Mouse (Mus musculus) heart, postnatal 0 days (tissue): ENCODE data around the gene Gm20662. TPM values are rescaled to one million over a fixed set of nuclear protein-coding genes. Genes with fewer than 3 reads are reported as not detected.
A peak's percentile ranks its signal among the peaks of the same experiment; 100 is the strongest.

Experiments used
- ATAC-seq: fragments of 200-750 bp; cut with Nextera tagmentation; 2 replicates; pipeline ENCODE4 v1.8.0; 2017; ENCODE audit warnings: low read depth, moderate number of reproducible peaks, moderate library complexity; ENCODE audit not compliant: insufficient read depth
- DNase-seq: peaks from one replicate; pipeline ENCODE4 v3.0.0-alpha.2; 2016; ENCODE audit warnings: low spot score
- H3K27ac ChIP-seq: fragments of 300-500 bp; sonication (generic); 2 replicates; pipeline ENCODE4 v1.5.1; 2014; ENCODE audit warnings: low read depth, mild to moderate bottlenecking
- H3K27me3 ChIP-seq: fragments of 300-500 bp; sonication (generic); 2 replicates; pipeline ENCODE4 v1.6.1; 2014; ENCODE audit warnings: low read length, mixed read lengths; ENCODE audit not compliant: control insufficient read depth, insufficient read depth
- H3K36me3 ChIP-seq: fragments of 300-500 bp; sonication (generic); replicated peaks from 2 replicates; pipeline ENCODE4 v1.6.1; 2014; ENCODE audit warnings: low read length, mixed read lengths; ENCODE audit not compliant: control insufficient read depth, insufficient read depth
- H3K4me1 ChIP-seq: fragments of 300-500 bp; sonication (generic); 2 replicates; pipeline ENCODE4 v1.6.1; 2014; ENCODE audit warnings: antibody characterized with exemption; ENCODE audit not compliant: control insufficient read depth, insufficient read depth
- H3K4me2 ChIP-seq: fragments of 300-500 bp; sonication (generic); 2 replicates; pipeline ENCODE4 v1.6.1; 2014; ENCODE audit warnings: low read depth, mild to moderate bottlenecking, low read length, moderate library complexity
- H3K4me3 ChIP-seq: fragments of 300-500 bp; sonication (generic); 2 replicates; pipeline ENCODE4 v1.5.1; 2014; ENCODE audit warnings: low read depth, low read length
- H3K9ac ChIP-seq: fragments of 300-500 bp; sonication (generic); replicated peaks from 2 replicates; pipeline ENCODE4 v1.6.1; 2014; ENCODE audit warnings: low read depth, low read length, mixed read lengths
- H3K9me3 ChIP-seq: fragments of 300-500 bp; sonication (generic); replicated peaks from 2 replicates; pipeline ENCODE4 v1.6.1; 2016; ENCODE audit warnings: low read length; ENCODE audit not compliant: control insufficient read depth
- CTCF ChIP-seq: IDR thresholded peaks from 2 replicates; pipeline ENCODE4 v1.5.1; 2016; ENCODE audit warnings: antibody characterized with exemption, control low read depth, low read depth
- EP300 ChIP-seq: IDR thresholded peaks from 2 replicates; pipeline ENCODE4 v1.6.1; 2016; ENCODE audit warnings: antibody characterized with exemption, low read depth
- WGBS: fragments of 180-500 bp; shearing (Covaris S2); extraction: QIAGEN DNeasy Blood & Tissue Kit; methylation state at CpG from one replicate; pipeline ENCODE4 v1.1.7; 2014; 5-methylcytosine and 5-hydroxymethylcytosine counted together
- polyA plus RNA-seq: library from polyadenylated mRNA; unstranded; fragments of >200 nt; fragmentation: Nextera tagmentation; extraction: Ambion mirVana; gene quantifications from 2 replicates; pipeline ENCODE4 v1.2.1, GENCODE M21; 2015
- total RNA-seq: library from RNA; depleted of rRNA; stranded (reverse); fragments of >200 nt; gene quantifications from 2 replicates; pipeline ENCODE4 v1.2.3, GENCODE M21; 2014; ENCODE audit warnings: low replicate concordance; rRNA removed

Gene Gm20662
- total RNA-seq (1.8 TPM in 1 of 2 replicates, not detected in the other), polyA plus RNA-seq (0.56 and 0.62 TPM in 2 replicates)

DNA sequence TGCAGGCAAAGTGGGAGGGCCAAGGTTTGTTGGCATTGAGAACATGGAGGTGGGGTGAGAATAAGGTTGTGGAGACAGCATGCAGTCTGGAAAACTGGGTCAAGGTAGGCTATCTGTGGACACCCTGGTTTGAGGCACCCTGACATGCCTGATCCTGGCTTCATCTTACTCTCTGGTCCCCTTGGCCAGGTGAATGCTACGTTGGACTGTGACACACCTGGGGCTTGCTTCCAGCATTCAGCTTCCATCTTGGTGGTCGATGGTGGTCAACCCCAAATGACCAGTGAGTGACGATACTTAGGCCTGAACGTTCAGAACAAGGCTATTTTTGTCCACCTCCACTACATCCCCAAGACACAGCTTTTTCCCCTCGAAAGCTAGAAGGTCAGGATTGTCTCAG is at the start of gene Gm20662:
Gm20662 (plus strand) TSS at position 301 of the 400 bp plus-strand sequence.
- Histone ChIP-seq H3K4me3 (no peak within 1 kb of the TSS), H3K9ac (no peak within 1 kb of the TSS), H3K4me1 (no peaks in the 10 kb centered on the region), H3K36me3 (no peaks in the 10 kb centered on the region), H3K9me3 (no peaks in the 10 kb centered on the region), H3K27ac (0 out of 2 replicates have a peak within 1 kb of the TSS, but pooled peaks have one; percentile 30), H3K4me2 (no peak within 1 kb of the TSS), H3K27me3 (no peaks in the 10 kb centered on the region)
- TF ChIP-seq CTCF (no peak), EP300 (no peak)
- DNase-seq (no peak), ATAC-seq (no peak)
- WGBS = 77% methylated on average over 5 of the region's 5 CpGs

GRCm38 (mm10) chr9:107947241-107948194 is 48.6 kb upstream of the Gm20662 start:
- no peak for TF ChIP-seq EP300
- no peak for TF ChIP-seq CTCF
- 0 out of 2 replicates have a peak, but pooled peaks cover 3% of the 10 kb centered on the region for H3K27me3 ChIP-seq
- no peak overlapping the region for H3K27ac ChIP-seq
- no peak overlapping the region for H3K4me2 ChIP-seq
- ATAC-seq (no peak), DNase-seq (no peak)
- no peaks in the 10 kb centered on the region for H3K36me3 ChIP-seq
- no peaks in the 10 kb centered on the region for H3K9me3 ChIP-seq
- no peak overlapping the region for H3K4me3 ChIP-seq
- WGBS = 77% methylated on average over 31 of the region's 31 CpGs
- H3K4me1 ChIP-seq = no peaks in the 10 kb centered on the region
- H3K9ac ChIP-seq = no peak overlapping the region

DNA sequence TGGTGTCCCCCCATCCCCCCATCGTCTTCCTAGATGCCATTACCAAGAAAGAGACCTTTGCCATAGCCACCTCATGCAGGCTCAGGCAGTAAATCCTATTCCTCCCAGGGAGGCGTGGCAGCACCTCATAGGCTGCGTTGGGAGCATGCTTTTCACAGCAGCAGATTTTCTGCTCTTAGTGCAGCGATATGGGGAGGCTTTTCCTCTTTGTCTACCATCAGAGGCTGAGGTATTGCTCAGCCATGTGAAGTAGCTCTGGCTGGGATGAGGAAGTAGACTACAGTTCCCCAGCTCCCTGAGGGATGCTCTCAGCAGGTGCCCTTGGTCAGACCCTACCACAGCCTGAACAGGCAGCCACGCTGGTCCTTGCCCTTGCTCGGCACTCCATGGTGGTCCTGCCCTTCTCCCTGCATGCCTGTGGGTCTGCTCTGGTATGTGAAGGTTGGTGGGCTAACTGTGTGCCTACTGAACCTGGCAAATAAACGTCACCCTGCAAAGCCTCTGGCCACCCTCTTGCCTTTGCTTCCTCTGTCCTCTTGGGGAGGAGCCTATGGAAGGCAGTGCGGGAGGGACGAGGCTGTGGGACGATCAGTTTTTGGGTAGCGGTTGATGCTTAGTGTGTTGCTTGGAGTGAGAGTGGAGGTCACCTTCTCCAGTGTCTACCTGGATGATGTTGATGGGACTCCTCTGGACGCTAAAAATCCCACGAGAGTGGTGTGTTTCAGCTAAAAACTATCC is 46.8 kb upstream of the Gm20662 start:
- ATAC-seq (no peak), DNase-seq (no peak)
- 0 out of 2 replicates have a peak, but pooled peaks cover 3% of the 10 kb centered on the region for H3K27me3 ChIP-seq
- H3K36me3 ChIP-seq = no peaks in the 10 kb centered on the region
- no peak overlapping the region for H3K4me3 ChIP-seq
- H3K4me2 ChIP-seq = no peak overlapping the region
- 73% methylated on average over 13 of the region's 13 CpGs for WGBS
- no peak overlapping the region for H3K27ac ChIP-seq
- H3K9me3 ChIP-seq = no peaks in the 10 kb centered on the region
- H3K9ac ChIP-seq = no peak overlapping the region
- TF ChIP-seq CTCF (no peak), EP300 (no peak)
- no peaks in the 10 kb centered on the region for H3K4me1 ChIP-seq

DNA sequence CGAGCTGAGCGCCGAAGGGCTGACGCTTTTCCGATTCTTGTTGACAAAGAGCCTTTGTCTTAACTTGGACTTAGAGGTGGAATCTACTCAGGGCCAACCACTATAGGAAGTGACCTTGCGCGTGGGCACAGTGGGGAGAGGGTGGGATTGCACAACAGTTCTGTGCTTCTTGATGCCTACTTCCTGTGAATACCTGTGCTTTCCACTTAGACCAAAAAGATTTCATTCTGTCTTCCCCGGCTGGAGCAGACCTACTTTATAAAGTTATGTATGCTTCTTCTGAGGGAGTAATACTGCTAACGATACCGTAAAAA is 46.3 kb upstream of the Gm20662 start, which contains the start of gene Traip:
Traip (plus strand) TSS at position 215 of the 314 bp plus-strand sequence.
- H3K27me3 ChIP-seq = 0 out of 2 replicates have a peak, but pooled peaks cover 3% of the 10 kb centered on the region
- WGBS = 89% methylated on average over 10 of the region's 10 CpGs

More for the DNA sequence above, 46.3 kb upstream of the Gm20662 start, which contains the start of gene Traip:
- Histone ChIP-seq H3K4me1 (no peaks in the 10 kb centered on the region), H3K4me3 (peak within 1 kb of the TSS; percentile 78), H3K9me3 (no peaks in the 10 kb centered on the region), H3K9ac (peak within 1 kb of the TSS; percentile 54), H3K4me2 (peak within 1 kb of the TSS; percentile 93), H3K36me3 (no peaks in the 10 kb centered on the region), H3K27ac (peak within 1 kb of the TSS; percentile 46)
- ATAC-seq (no peak), DNase-seq (no peak)
- TF ChIP-seq CTCF = no peak
- no peak for TF ChIP-seq EP300
